Mouse (Mus musculus) thymus, adult 2 months (tissue): ENCODE data around the gene Shisa8.

Experiments
- CTCF ChIP-seq: fragments of 200-500 bp; IDR thresholded peaks from 2 replicates; pipeline ENCODE4 v1.5.1; 2012; ENCODE audit warnings: mild to moderate bottlenecking, control low read depth, low read length, moderate library complexity, borderline replicate concordance; ENCODE audit not compliant: control insufficient read depth, poor library complexity, insufficient read depth; ENCODE audit errors: extremely low read depth
- POLR2A ChIP-seq: fragments of 200-500 bp; IDR thresholded peaks from 2 replicates; pipeline ENCODE4 v1.6.1; 2012; ENCODE audit warnings: mild to moderate bottlenecking, low read length, control low read depth, moderate library complexity; ENCODE audit not compliant: control insufficient read depth, poor library complexity, insufficient read depth; ENCODE audit errors: extremely low read depth

GRCm38 (mm10) chr15:82156298-82156697, 56.3 kb downstream of the Shisa8 start:
- TF ChIP-seq CTCF: no peak
- no peak for TF ChIP-seq POLR2A
